In genomic region chr6:38547707-38548106, GRCm38 (mm10) we compare ENCODE assay signal across 11 mouse cellular contexts.
"Had no signal": no experiment of that assay in that cellular context is flagged by ENCODE, and none has a peak within 500 bp of the region (broad histone marks: within the 10 kb centered on the region; RNA-seq: fewer than 3 reads in every experiment).

No protein-coding gene starts in this region.

- H3K4me3 ChIP-seq: limb, embryonic 15.5 days; liver, embryonic 12.5 days; midbrain, embryonic 12.5 days; neural tube, embryonic 13.5 days had no signal

- H3K36me3 ChIP-seq: limb, embryonic 15.5 days; liver, embryonic 12.5 days; midbrain, embryonic 12.5 days; neural tube, embryonic 13.5 days had no signal

- ATAC-seq: liver, embryonic 12.5 days; midbrain, embryonic 16.5 days had no signal

- H3K27me3 ChIP-seq: limb, embryonic 15.5 days; liver, embryonic 12.5 days; midbrain, embryonic 12.5 days; neural tube, embryonic 13.5 days had no signal

- H3K9ac ChIP-seq: limb, embryonic 15.5 days; liver, embryonic 12.5 days; lung, embryonic 14.5 days; midbrain, embryonic 12.5 days; neural tube, embryonic 13.5 days had no signal

- DNase-seq: kidney, postnatal 36 days; layer of hippocampus, adult 9-11 months; layer of hippocampus, postnatal 36 days; lung, embryonic 14.5 days; right cerebral cortex, postnatal 25 days; thymus, postnatal 36 days had no signal

- H3K9me3 ChIP-seq: limb, embryonic 15.5 days; liver, embryonic 12.5 days; midbrain, embryonic 12.5 days; neural tube, embryonic 13.5 days had no signal

- H3K27ac ChIP-seq: limb, embryonic 15.5 days; liver, embryonic 12.5 days; midbrain, embryonic 12.5 days; neural tube, embryonic 13.5 days had no signal

- H3K4me2 ChIP-seq: limb, embryonic 15.5 days; liver, embryonic 12.5 days; lung, embryonic 14.5 days; midbrain, embryonic 12.5 days; neural tube, embryonic 13.5 days had no signal
